Mouse (Mus musculus) thymus, postnatal 4 days (tissue): Measurements from ENCODE around the gene Fam118a.

Source experiments
- DNase-seq: peaks from one replicate; pipeline ENCODE4 v3.0.0; 2021

Fam118a gene

GRCm38 (mm10) chr15:85085641-85086040 lies 56.9 kb downstream of the Fam118a start:
- no peak for DNase-seq
